ENCODE assay signal across 8 mouse cellular contexts in genomic region chrX:9272460-9273361, GRCm38 (mm10). TPM values are rescaled to one million over a fixed set of nuclear protein-coding genes. Genes with fewer than 3 reads are reported as not detected.
DNase-seq lines count a peak whose midpoint lies in the region; ATAC-seq and TF ChIP-seq lines count a peak whose summit lies in the region.

Xk (plus strand) TSS chrX:9272756.

- ATAC-seq in cerebellum, adult (ENCODE audit: insufficient number of reproducible peaks, low FRiP score, low TSS enrichment) = peak; percentile 70; the same call in 1 of the 2 replicates
- peak; percentile 91 for ATAC-seq in forebrain, embryonic 13.5 days
- peak; percentile 93 for ATAC-seq in neural tube, embryonic 15.5 days (ENCODE audit: low FRiP score)

- peak; percentile 54 to 59 for DNase-seq in heart, postnatal 10 days
- DNase-seq in kidney, postnatal 4 days = peak; percentile 59 to 72
- DNase-seq in lung, adult 2 months = peak; percentile 25
- peak; percentile 70 for DNase-seq in testis, postnatal 10 days (ENCODE audit: low spot score)

- no peaks in the 10 kb centered on the region for H3K27me3 ChIP-seq in E14TG2a.4 (ENCODE audit: insufficient read depth, low read length)
- H3K27me3 ChIP-seq in forebrain, embryonic 13.5 days = no peaks in the 10 kb centered on the region
- H3K27me3 ChIP-seq in neural tube, embryonic 15.5 days (replicated peaks) = no peaks in the 10 kb centered on the region

- no peaks in the 10 kb centered on the region; the same call in 1 of the 2 replicates for H3K4me1 ChIP-seq in E14TG2a.4 (replicated peaks; ENCODE audit: low read depth, low read length)
- no peaks in the 10 kb centered on the region for H3K4me1 ChIP-seq in forebrain, embryonic 13.5 days
- H3K4me1 ChIP-seq in lung, adult 2 months (ENCODE audit: control insufficient read depth, insufficient read depth, low read length) = no peaks in the 10 kb centered on the region
- H3K4me1 ChIP-seq in neural tube, embryonic 15.5 days = no peaks in the 10 kb centered on the region

- intact Hi-C loops in heart, postnatal 10 days (cut with DNase I) = no loop called here

- peak within 1 kb of the TSS; percentile 68 for H3K9ac ChIP-seq in forebrain, embryonic 13.5 days
- H3K9ac ChIP-seq in neural tube, embryonic 15.5 days (replicated peaks) = peak within 1 kb of the TSS; percentile 45

- H3K4me3 ChIP-seq in E14TG2a.4 (replicated peaks; ENCODE audit: low read length) = peak within 1 kb of the TSS; percentile 79
- peak within 1 kb of the TSS; percentile 54 for H3K4me3 ChIP-seq in forebrain, embryonic 13.5 days
- H3K4me3 ChIP-seq in lung, adult 2 months (replicated peaks; ENCODE audit: extremely low read depth, low read depth, low read length) = peak within 1 kb of the TSS; percentile 67
- H3K4me3 ChIP-seq in neural tube, embryonic 15.5 days (replicated peaks) = peak within 1 kb of the TSS; percentile 56

- no peaks in the 10 kb centered on the region for H3K9me3 ChIP-seq in E14TG2a.4 (ENCODE audit: low read length)
- H3K9me3 ChIP-seq in forebrain, embryonic 13.5 days (replicated peaks) = no peaks in the 10 kb centered on the region; the same call in 1 of the 2 replicates
- no peaks in the 10 kb centered on the region for H3K9me3 ChIP-seq in neural tube, embryonic 15.5 days (replicated peaks)

- 6% methylated on average over 15 of the region's 94 CpGs for whole genome bisulfite sequencing in forebrain, embryonic 13.5 days
- WGBS in lung, adult 2 months = 16% methylated on average over 93 of the region's 94 CpGs
- WGBS in neural tube, embryonic 15.5 days = 11% methylated on average over 44 of the region's 94 CpGs

- TF ChIP-seq POLR2A in lung, adult 2 months (IDR thresholded peaks at IDR 0.05; ENCODE audit: borderline replicate concordance, extremely low read depth, low read depth, low read length) = no peak

- no peak within 1 kb of the TSS for H3K27ac ChIP-seq in forebrain, embryonic 13.5 days
- H3K27ac ChIP-seq in neural tube, embryonic 15.5 days (replicated peaks) = peak within 1 kb of the TSS; percentile 63

- TF ChIP-seq CTCF in E14TG2a.4 (conservative IDR thresholded peaks at IDR 0.05; ENCODE audit: low read length) = no peak
- TF ChIP-seq CTCF in lung, adult 2 months (IDR thresholded peaks at IDR 0.05; ENCODE audit: insufficient read depth, low read length) = no peak

- peak within 1 kb of the TSS; percentile 61 for H3K4me2 ChIP-seq in forebrain, embryonic 13.5 days
- H3K4me2 ChIP-seq in neural tube, embryonic 15.5 days = peak within 1 kb of the TSS; percentile 55

- H3K36me3 ChIP-seq in E14TG2a.4 (ENCODE audit: insufficient read depth, low read length) = no peaks in the 10 kb centered on the region
- no peaks in the 10 kb centered on the region for H3K36me3 ChIP-seq in forebrain, embryonic 13.5 days (ENCODE audit: poor library complexity, severe bottlenecking)
- H3K36me3 ChIP-seq in neural tube, embryonic 15.5 days = no peaks in the 10 kb centered on the region

RNA-seq across cellular contexts. Expression of gene Xk, which starts in this region (rescaled TPM):
- 2.5 and 3.1 TPM in 2 replicates for polyA plus RNA-seq in forebrain, embryonic 13.5 days (2015; fragmentation: Nextera tagmentation; extraction: Ambion mirVana)
- 1 to 10 TPM; 4.2 to 4.7 TPM for total RNA-seq in heart, postnatal 10 days (2021)
- 0.67 and 0.90 TPM in 2 replicates for polyA plus RNA-seq in lung, adult 2 months (2012; rRNA removed)
- polyA plus RNA-seq in neural tube, embryonic 15.5 days (2015; fragmentation: Nextera tagmentation; extraction: Ambion mirVana) = 5.2 and 5.7 TPM in 2 replicates

Comparison
In these comparisons a context has a peak if more than half of its experiments do, and no peak if none do; other contexts are left out.
1. Peak in DNase-seq and H3K4me3 ChIP-seq in lung, adult 2 months; RNA of the gene not detected or under 1 TPM.